Mouse (Mus musculus) ES-Bruce4 (cell line): ENCODE results near the gene Cenpi.

Experiments
- CTCF ChIP-seq: IDR thresholded peaks from one replicate; pipeline ENCODE4 v1.8.1; 2011; ENCODE audit warnings: low read depth, low read length
- POLR2A ChIP-seq: IDR thresholded peaks from one replicate; pipeline ENCODE4 v1.8.1; 2011; ENCODE audit warnings: low read length; ENCODE audit not compliant: insufficient read depth

DNA sequence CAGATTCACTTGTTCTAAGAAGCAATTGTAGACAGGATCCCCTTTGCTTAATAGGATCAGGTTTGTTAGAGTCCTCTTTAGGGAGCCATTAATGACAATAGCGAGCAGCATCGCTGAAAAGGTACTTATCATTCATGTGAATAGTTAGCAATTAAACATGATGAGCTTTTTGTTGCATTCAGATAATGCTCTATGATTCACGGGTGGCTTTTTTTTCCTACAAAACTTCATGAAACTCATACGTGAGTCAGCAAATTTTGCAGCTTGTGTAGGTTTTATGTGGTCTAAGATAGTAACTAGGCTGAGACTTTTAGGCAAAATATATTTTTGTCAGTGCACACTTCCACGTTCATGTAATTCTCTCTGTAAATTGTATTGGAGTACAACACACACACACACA lies 7.7 kb upstream of the Cenpi start:
- TF ChIP-seq CTCF (no peak), POLR2A (no peak)
